Mouse (Mus musculus) intestine, postnatal 0 days (tissue): ENCODE measurements around the gene Alkbh6. TPM values are rescaled to one million over a fixed set of nuclear protein-coding genes. Genes with fewer than 3 reads are reported as not detected.

Experiments used
- ATAC-seq: fragments of 200-750 bp; cut with Nextera tagmentation; 2 replicates; pipeline ENCODE4 v1.8.0; 2017; ENCODE audit warnings: mild to moderate bottlenecking, moderate TSS enrichment, moderate library complexity
- H3K27ac ChIP-seq: fragments of 300-500 bp; sonication (generic); 2 replicates; pipeline ENCODE4 v1.5.1; 2014; ENCODE audit warnings: mild to moderate bottlenecking, low read depth, low read length, moderate library complexity
- H3K27me3 ChIP-seq: fragments of 300-500 bp; sonication (generic); replicated peaks from 2 replicates; pipeline ENCODE4 v1.6.1; 2014; ENCODE audit warnings: low read length, mixed read lengths; ENCODE audit not compliant: control insufficient read depth, insufficient read depth
- H3K36me3 ChIP-seq: fragments of 300-500 bp; sonication (generic); 2 replicates; pipeline ENCODE4 v1.6.1; 2014; ENCODE audit warnings: mild to moderate bottlenecking, moderate library complexity; ENCODE audit not compliant: control insufficient read depth, insufficient read depth
- H3K4me1 ChIP-seq: fragments of 300-500 bp; sonication (generic); replicated peaks from 2 replicates; pipeline ENCODE4 v1.6.1; 2014; ENCODE audit warnings: antibody characterized with exemption, low read length, mixed read lengths; ENCODE audit not compliant: control insufficient read depth, insufficient read depth
- H3K4me2 ChIP-seq: fragments of 300-500 bp; sonication (generic); replicated peaks from 2 replicates; pipeline ENCODE4 v1.6.1; 2014; ENCODE audit warnings: low read depth, mild to moderate bottlenecking, moderate library complexity
- H3K4me3 ChIP-seq: fragments of 300-500 bp; sonication (generic); 2 replicates; pipeline ENCODE4 v1.5.1; 2014; ENCODE audit warnings: low read depth, low read length
- H3K9ac ChIP-seq: fragments of 300-500 bp; sonication (generic); 2 replicates; pipeline ENCODE4 v1.6.1; 2014; ENCODE audit warnings: mild to moderate bottlenecking, low read depth, low read length
- H3K9me3 ChIP-seq: fragments of 300-500 bp; sonication (generic); 2 replicates; pipeline ENCODE4 v1.6.1; 2016; ENCODE audit warnings: mixed run types; ENCODE audit not compliant: control insufficient read depth
- CTCF ChIP-seq: sonication (generic); IDR thresholded peaks from 2 replicates; pipeline ENCODE4 v1.5.1; 2016; ENCODE audit warnings: low read depth, mild to moderate bottlenecking, control low read depth, antibody characterized with exemption, moderate library complexity
- WGBS: fragments of 180-500 bp; shearing (Covaris S2); extraction: QIAGEN DNeasy Blood & Tissue Kit; methylation state at CpG from one replicate; pipeline ENCODE4 v1.1.7; 2014; 5-methylcytosine and 5-hydroxymethylcytosine counted together
- polyA plus RNA-seq: library from polyadenylated mRNA; unstranded; fragments of >200 nt; fragmentation: Nextera tagmentation; extraction: Ambion mirVana; gene quantifications from 2 replicates; pipeline ENCODE4 v1.2.1, GENCODE M21; 2015

Gene Alkbh6
- polyA plus RNA-seq, 1 experiment from 2014 or later: 58.2 TPM

- H3K27me3 ChIP-seq: no peaks in the 10 kb centered on the region
- no peaks in the 10 kb centered on the region for H3K4me1 ChIP-seq
- ATAC-seq: no peak
- no peak overlapping the region for H3K4me2 ChIP-seq
- WGBS: 65% methylated on average over 6 of the region's 6 CpGs
- no peak overlapping the region for H3K4me3 ChIP-seq
- H3K9ac ChIP-seq: no peak overlapping the region
- H3K27ac ChIP-seq: no peak overlapping the region
- TF ChIP-seq CTCF: no peak
- H3K9me3 ChIP-seq: no peaks in the 10 kb centered on the region
- H3K36me3 ChIP-seq: peaks cover 16% of the 10 kb centered on the region
Observed at GRCm38 (mm10) chr7:30274383-30274782, 34.1 kb upstream of the Alkbh6 start.

GRCm38 (mm10) chr7:30278911-30279310, 29.6 kb upstream of the Alkbh6 start:
- Histone ChIP-seq H3K27me3 (no peaks in the 10 kb centered on the region), H3K27ac (no peak overlapping the region), H3K4me2 (no peak overlapping the region), H3K36me3 (no peaks in the 10 kb centered on the region), H3K4me3 (no peak overlapping the region), H3K9ac (no peak overlapping the region), H3K9me3 (no peaks in the 10 kb centered on the region), H3K4me1 (no peaks in the 10 kb centered on the region)
- WGBS: 59% methylated on average over 2 of the region's 2 CpGs
- TF ChIP-seq CTCF: no peak
- no peak for ATAC-seq

- no peaks in the 10 kb centered on the region for H3K36me3 ChIP-seq
- H3K9ac ChIP-seq: peak overlapping the region; percentile 23
- WGBS: 2% methylated on average over 6 of the region's 6 CpGs
- TF ChIP-seq CTCF: no peak
- H3K4me2 ChIP-seq: peak overlapping the region; percentile 93
- no peaks in the 10 kb centered on the region for H3K9me3 ChIP-seq
- peak overlapping the region; percentile 83 for H3K4me3 ChIP-seq
- peak overlapping the region; percentile 80; the same call in 1 of the 2 replicates for H3K27ac ChIP-seq
- ATAC-seq: no peak
- no peaks in the 10 kb centered on the region for H3K4me1 ChIP-seq
- no peaks in the 10 kb centered on the region for H3K27me3 ChIP-seq
Observed at GRCm38 (mm10) chr7:30279536-30279935, 29.0 kb upstream of the Alkbh6 start.

- Histone ChIP-seq H3K4me2 (peak within 1 kb of the TSS; percentile 93), H3K36me3 (no peaks in the 10 kb centered on the region), H3K4me1 (no peaks in the 10 kb centered on the region), H3K4me3 (peak within 1 kb of the TSS; percentile 83), H3K9ac (peak within 1 kb of the TSS; percentile 23), H3K9me3 (no peaks in the 10 kb centered on the region), H3K27me3 (no peaks in the 10 kb centered on the region), H3K27ac (peak within 1 kb of the TSS; percentile 80)
- peak; percentile 96 for ATAC-seq
- 0 out of 2 replicates have a peak, but pooled peaks have one; percentile 2 for TF ChIP-seq CTCF
- WGBS: under 1% methylated on average over 48 of the region's 49 CpGs
Observed at GRCm38 (mm10) chr7:30279951-30280669, 28.4 kb upstream of the Alkbh6 start, which contains the start of the genes Thap8 and Wdr62. Gene Thap8, plus strand, starts transcription at chr7:30280094. Gene Wdr62, minus strand, starts transcription at chr7:30280419.

- no peak for TF ChIP-seq CTCF
- Histone ChIP-seq H3K27me3 (no peaks in the 10 kb centered on the region), H3K9ac (peak overlapping the region; percentile 23; the same call in 1 of the 2 replicates), H3K4me3 (peak overlapping the region; percentile 83), H3K9me3 (no peaks in the 10 kb centered on the region), H3K4me2 (peak overlapping the region; percentile 93), H3K4me1 (no peaks in the 10 kb centered on the region), H3K36me3 (no peaks in the 10 kb centered on the region), H3K27ac (peak overlapping the region; percentile 80)
- WGBS: under 1% methylated on average over 20 of the region's 20 CpGs
- peak; percentile 89 for ATAC-seq
Observed at GRCm38 (mm10) chr7:30280670-30281138, 27.8 kb upstream of the Alkbh6 start.

- ATAC-seq: no peak
- no peak overlapping the region for H3K9ac ChIP-seq
Observed at GRCm38 (mm10) chr7:30281522-30281921, 27.0 kb upstream of the Alkbh6 start.

More at GRCm38 (mm10) chr7:30281522-30281921, 27.0 kb upstream of the Alkbh6 start:
- Histone ChIP-seq H3K4me1 (no peaks in the 10 kb centered on the region), H3K9me3 (no peaks in the 10 kb centered on the region), H3K4me3 (no peak overlapping the region), H3K36me3 (no peaks in the 10 kb centered on the region), H3K27me3 (no peaks in the 10 kb centered on the region), H3K27ac (no peak overlapping the region; the same call in 1 of the 2 replicates), H3K4me2 (no peak overlapping the region; the same call in 1 of the 2 replicates)
- WGBS: 76% methylated on average over 4 of the region's 4 CpGs
- no peak for TF ChIP-seq CTCF
